Mouse (Mus musculus): Measurements from ENCODE around the gene Tifa.

Tifa gene

DNA sequence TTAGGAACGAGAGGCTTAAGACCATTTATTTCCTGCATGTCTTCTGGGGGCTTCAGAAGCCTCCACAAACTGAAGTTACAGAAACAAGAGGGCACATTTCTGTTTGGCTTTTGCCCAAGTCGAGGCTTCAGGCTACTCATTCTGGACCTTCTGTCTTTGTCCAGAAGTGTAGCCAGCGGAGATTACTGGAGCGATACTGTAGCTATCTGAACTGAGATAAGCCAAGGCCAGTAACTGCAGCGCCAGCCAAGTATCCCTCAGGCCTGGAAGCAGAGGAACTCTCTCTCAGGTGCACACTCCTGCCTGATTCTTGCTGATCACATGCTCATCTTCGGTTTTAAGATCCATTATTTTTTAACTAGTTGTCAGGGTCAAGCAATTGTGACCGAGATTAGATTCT is 1.6 kb upstream of the Tifa start:
- no peak for DNase-seq (ENCODE audit: low spot score)

DNA sequence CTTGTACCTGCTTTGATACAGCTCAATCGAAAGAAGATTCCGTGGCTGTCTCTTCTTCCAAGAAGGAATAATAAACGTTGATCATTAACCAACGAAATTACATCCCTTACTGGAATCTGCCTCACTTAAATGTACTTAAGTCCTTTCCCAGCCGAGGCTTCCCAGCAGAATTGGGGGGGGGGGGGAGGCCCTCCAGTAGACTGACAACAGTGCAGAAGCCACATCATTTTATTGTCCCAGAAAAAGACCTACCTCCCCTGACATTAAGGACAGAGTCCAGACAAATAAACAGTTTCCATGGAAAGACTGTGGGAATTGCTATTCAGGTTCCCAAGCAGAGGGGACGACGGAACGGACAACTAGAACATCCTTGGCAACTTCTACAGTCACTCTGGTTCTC is 686 bp upstream of the Tifa start:
- no peak for DNase-seq (ENCODE audit: low spot score)

DNA sequence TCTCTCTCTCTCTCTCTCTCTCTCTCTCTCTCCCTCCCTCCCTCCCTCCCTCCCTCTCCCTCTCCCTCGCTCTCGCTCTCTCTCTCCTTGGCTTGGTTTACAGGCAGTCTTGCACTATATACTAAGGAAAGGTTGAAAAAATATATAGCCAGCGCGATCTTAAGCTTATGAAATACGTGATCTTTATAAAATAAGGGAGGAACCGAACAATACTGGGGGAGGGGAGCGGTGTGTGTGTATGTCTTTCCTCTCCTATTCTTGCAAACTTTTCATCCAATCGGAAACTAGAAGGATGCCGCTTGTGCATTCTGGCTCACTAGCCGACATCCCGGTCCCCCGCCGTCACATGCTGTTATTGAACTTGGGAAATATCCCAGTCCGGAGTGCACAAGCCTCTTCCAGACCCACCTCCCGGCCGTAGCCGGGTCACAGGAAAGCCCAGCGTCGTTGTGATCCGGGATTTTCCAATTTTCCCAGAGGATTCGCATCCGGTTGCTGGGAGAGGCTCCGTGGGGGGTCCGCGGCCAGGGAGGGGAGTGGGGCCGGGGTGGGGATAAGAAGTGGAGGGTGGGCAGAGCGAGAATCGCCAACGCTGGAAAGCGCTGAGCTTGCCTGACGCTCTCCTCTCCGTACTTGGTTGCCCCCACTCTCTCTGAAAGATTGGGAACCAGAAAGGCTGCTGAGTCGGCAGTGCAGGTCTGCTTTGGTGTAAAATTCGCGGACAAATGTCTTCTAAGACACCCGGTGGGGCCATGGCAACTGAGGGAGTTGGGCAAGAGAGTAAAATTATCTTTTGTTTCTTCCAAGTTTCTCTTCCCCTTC is 840 bp downstream of the Tifa start:
- peak; percentile 65 for DNase-seq (ENCODE audit: low spot score)

DNA sequence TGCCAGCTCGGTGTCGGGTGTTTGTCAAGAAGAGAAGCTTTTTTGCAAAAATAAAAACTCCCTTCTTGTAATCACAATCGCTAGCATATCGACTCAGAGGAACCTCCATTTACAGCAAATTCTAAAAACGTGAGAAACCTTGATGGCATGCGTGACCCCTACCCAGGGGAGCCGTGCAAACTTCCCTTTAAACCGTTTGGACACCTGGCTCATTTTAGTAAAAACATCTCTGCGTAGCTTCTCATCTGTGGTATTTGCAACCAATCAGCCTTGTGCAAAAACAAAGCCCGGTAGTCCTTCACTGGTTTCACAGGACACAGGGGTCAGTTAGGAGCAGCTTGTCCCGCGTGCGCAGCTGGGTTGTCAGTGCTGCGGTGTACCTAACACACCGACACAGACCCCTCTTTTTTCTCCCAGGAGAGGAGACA is 1.5 kb downstream of the Tifa start:
- DNase-seq (ENCODE audit: low spot score): peak; percentile 33

DNA sequence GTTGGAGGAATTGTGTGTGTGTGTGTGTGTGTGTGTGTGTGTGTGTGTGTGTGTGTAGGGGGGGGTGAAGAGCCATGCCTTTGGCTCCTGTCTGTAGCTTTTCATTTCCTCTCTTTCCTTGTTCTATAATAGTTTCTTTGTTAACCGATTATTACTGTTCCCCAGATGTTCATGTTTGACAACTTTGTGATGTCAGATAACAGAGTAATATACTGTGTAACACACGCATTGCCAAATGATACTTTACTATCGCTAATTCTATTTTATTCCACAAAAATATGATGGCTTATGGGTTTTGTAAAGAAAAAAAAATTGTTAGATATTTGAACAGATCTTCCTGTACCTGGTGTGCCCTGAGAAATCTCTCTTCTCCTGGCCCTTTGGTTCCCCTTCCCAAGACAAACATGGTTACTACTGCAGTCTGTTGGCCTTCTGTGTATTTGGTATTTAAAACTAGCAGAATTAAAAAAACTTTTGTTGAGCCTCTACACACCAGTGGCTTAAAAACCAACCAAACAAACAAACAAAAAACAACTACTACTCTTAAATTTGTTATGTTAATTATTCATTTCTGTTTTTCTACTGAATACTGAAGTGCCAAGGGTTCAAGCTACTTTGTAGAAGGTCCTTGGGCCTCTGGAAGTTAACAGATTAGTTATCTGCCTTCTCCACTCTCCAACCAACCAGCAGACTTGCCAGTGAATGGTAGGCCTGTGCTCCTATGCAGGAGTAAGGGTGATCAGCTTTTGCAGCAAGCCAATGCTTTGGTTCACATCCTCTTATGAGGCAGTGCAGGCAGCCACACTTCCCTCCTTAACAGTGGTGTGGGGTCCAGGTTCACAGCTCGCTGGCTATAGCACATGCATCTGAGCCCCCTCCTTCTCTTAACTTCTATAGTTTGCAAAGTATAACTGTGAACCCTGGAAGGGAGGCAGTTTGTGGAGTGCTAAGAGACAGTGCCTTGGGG is 2.3 kb downstream of the Tifa start:
- no peak for DNase-seq (ENCODE audit: low spot score)

DNA sequence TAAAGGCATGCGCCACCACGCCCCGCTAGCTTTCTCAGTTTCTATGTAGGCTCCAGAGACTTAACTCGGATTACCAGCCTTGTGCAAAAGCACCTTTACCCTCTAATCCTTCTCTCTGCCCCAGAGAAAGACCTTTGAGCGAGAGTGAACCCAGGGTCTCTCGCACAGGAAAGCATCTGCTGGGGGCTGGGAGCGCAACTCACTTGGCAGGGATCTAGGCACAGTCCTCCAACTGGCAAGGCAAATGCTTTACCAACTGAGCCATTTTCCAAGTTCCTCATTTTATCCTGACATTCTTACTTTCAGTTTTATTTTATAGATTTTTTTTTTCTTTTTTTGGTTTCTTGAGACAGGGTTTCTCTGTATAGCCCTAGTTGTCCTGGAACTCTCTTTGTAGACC is 3.4 kb downstream of the Tifa start:
- DNase-seq (ENCODE audit: low spot score): no peak

DNA sequence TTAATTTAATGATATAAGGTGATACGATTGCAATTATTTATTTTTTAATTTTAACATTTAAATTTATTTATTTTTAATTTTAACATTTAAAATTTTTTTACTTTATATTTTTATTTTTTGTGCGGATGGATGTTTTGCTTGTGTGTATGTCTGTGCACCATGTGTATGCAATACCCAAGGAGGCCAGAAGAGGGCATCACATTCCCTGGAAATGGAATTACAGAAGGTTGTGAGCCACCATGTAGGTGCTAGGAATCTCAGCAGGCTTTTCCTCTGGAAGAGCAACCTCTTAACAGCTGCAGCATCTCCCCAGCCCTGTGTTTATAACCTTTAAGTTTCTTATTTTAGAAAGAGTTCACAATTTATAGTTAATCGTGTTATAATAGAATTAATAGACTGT is 6.2 kb downstream of the Tifa start:
- DNase-seq (ENCODE audit: low spot score): no peak

DNA sequence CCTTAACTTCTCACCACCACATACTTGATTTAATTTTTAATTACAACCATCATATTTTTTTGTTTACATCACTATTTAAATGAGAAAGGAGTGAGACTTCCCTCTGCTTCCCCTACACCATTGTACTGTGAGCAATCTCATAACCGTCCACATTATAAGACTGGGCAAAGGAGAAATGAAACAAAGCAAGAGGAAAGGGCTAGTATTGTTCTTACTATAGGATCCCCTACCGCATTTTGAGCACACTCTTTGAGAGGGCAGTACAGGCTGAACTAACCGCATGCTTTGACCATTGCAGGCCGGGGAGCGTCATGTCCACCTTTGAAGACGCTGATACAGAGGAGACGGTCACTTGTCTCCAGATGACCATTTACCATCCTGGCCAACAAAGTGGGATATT is 6.7 kb downstream of the Tifa start:
- no peak for DNase-seq (ENCODE audit: low spot score)

DNA sequence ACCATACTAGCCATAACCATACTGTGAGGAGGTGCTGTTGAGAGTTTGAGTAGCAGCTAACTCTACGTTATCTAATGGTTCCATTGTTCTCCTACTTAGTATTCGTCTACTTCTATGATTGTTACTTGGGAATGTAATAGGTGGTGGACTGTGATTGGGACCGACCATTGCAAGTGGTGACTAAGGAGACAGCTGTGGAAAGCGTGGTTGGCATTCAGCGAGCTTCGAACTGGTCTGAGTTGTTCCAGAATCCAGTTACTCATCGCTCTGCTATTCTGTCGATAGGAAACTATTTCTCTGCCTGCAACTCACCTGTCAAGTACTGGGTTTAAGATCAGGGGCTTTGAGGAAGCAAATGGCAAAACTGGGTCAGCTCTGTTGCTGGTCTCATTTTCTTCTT is 11.6 kb downstream of the Tifa start:
- peak; percentile 2 for DNase-seq (ENCODE audit: low spot score)

DNA sequence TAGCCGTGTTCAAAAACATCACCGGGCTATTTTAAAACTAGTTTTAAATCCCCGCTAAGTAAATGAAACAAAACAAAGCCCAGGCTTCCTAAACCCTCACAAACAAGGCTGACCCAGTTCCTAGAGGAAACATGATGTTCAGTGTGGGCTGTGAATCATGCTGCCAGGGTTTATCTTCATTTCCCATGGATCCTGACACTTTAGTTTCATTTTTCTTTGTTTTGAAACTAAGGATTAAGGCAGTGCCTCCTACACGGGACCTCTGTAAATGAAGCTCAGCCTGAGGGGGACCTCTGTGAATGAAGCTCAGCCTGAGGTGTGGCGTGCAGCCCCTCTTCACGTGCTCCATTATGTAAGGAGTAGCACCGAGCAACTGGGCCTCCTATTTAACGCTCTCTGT is 13.2 kb downstream of the Tifa start:
- no peak for DNase-seq (ENCODE audit: low spot score)

DNA sequence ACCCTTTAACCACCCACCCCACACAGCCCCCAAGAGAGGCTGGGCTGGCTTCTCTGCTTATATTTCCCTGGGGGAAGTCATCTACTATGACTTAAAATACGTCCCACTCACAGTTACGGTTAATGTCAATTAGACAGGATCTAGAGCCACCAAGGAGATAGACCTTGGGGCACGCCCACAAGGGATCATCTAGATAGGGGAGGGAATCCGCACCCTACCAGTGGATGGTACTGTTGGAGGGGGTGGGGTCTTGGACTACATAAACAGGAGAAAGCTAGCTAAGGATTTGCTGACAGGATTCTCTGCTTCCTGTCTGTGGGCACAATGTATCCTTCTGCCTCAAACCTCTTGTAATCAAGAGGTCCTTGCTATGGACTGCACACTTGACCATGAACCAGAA is 14.8 kb downstream of the Tifa start:
- peak; percentile 1 for DNase-seq (ENCODE audit: low spot score)

DNA sequence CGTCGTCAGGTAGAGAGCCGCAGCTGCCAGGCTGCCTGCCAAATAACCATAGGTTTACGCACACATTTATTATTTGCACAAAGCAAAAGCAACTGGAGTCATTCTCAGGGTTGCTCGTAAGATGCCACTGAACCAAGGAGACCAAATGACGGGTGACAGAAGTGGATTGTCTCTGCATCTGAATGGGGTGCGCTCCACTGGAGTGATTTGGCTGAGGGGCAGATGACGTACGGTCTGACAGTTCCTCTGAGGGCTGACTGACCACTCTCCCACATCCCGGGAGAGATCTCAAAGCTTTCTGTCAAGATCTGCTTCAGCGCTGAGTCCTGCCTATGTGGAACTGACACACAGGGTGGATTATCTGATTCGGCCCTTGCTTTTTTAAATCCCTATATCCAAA is 15.5 kb downstream of the Tifa start:
- peak; percentile 2 for DNase-seq (ENCODE audit: low spot score)

DNA sequence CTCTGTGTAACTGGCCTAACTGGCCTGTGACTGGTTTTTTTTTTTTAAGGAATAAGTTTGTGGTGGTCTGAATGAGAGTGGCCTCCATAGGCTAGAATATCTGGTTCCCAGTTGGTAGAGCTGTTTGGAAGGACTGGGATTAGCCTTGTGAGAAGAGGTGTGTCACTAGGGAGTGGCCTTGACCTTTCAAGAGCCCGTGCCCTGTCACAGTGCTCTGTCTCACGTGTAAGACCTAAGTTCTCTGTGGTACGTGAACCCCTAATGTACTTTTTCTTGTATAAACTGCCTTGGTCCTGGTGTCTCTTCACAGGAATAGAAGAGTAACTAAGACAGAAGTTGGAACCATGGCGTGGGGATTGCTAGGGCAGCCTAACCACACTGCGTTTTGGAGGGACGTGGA is 16.4 kb downstream of the Tifa start:
- no peak for DNase-seq (ENCODE audit: low spot score)

DNA sequence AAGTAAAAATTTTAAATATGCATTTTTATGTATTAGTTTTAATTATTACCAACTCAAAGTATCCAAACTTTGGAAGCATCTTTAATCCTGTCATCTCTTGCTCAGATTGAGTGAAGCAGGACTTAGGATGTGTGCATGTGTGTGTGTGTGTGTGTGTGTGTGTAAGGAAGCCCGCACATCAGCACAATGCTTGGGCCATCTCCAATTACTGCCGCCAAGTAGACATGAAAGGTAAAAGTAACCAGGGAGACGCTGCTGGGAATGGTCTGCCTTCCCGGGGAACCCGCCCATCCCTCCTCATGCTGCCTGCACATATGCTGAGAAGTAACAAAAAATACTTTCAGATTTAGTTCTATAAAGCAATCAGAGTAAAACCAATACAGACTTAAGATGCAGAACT is 18.2 kb downstream of the Tifa start:
- DNase-seq (ENCODE audit: low spot score): peak; percentile 37

DNA sequence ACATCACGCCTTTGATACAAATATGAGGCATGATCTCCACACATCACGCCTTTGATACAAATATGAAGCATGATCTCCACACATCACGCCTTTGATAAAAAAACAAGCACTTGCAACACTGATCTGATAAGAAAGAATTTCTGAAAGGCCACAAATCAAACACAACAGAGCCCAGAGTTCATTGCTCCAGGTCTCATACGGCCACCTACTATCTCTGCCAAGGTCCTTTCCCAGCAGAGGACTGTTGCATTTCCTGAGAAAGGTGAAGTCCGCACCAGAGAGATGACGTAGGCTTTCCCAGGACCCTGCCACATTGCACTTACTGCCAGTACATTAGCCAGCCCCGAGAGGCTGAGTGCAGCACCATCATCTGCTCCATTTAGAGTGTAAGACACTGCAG is 19.5 kb downstream of the Tifa start:
- no peak for DNase-seq (ENCODE audit: low spot score)

DNA sequence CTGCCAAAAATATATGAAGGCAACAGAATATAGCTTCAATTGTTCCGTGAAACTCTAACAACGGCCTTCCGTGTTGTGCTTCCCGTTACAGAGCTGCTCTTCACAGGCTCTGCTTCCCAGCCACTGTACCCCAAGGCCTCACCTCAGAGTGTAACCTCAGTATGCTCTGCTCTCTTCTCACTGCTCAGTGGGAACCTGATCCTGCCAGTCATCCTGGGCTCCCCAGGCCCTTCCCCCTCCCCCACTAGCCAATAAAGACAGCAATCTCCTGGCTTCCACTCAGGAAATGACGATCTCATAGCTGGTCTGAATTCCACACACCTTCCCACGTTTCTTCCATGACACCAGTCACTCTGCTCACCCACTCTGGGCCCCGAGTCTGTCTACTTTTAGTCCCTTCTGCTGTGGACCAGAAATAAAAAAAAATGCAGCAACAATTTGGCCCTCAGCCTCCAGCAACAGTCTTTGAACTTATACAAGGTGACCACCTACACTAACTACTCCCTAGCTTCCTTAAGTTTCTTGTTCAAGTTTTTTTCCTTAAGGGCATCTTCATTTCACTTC is 27.6 kb downstream of the Tifa start:
- no peak for DNase-seq (ENCODE audit: low spot score)

DNA sequence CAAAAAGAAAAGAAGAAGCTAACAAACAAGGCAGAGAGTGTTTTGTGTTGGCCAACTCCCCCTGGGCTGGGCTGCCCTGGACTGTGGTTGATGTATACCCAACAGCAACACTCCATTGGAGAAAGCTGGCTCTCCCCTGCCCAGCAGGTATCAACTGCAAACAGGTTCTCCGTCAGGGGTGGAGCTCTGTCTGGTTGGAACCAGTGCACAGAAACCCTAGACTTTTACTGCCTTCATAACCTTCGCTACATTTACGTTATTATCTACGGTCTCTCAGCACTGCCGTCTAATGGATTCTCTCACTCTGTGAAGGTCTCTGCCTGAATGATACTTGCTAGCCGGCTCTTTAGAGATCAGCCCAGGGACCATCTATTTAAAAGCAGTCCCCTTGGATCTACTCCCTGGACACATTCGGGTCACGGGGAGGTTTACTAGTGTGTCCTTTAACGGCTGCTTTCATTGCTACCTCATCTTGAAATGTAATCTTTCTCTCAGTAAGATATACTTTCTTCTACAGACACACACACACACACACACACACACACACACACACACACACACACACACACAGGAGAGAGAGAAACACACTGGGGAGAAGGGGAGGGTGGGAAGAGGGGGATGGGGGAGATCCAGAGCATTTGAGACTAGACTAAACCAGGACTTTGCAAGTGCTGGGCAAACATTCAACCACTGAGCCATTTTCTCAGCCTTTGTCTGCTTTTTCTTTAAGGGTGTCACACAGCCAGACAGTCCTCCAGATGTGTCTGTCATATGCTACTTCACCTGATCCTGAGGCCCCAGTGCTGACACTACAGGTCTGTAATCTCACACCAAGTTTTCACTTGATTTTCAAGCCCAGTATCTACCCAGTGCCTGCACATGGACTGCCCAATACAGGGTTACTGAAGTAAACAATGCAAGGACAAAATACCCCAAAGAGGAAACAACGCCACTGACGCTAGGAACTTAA is 29.4 kb downstream of the Tifa start:
- no peak for DNase-seq (ENCODE audit: low spot score)

DNA sequence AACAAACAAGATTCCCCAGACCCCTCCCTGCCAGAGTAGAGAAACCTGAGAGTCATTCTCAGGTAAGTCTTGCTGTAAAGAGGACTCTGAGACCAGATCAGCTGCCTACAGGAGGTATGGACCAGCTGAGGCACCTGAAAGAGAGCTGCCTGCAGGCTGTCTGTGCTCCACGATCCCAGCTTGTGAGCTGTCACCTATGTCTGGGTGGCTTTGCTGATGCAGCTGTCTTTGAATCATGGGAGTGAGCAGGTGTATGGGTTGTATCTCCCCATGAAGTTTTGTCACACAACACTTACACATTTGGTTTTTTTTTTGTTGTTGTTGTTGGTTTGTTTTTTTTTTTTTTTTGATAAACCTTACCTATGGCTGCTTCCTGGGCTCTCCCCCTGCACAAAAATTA is 30.8 kb downstream of the Tifa start:
- DNase-seq (ENCODE audit: low spot score): no peak

DNA sequence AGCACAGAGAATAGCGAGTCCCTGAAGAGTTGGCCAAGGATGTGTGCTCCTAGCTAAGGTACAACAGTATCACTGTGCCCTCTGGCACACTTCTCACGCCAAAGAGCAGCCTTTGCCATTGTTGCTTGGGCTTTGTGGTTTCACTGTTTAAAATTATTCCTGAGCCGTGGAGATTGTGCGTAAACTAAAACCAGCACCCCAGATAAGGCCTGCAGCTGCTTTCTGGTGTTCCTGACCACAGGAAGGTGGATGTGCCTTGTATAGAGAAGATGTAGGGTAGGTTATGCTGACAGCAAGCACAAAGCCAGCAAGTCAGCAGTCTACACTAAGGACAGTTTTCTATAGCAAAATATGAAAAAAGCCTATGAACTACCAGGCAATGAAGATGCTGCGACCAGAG is 31.6 kb downstream of the Tifa start:
- no peak for DNase-seq (ENCODE audit: low spot score)

DNA sequence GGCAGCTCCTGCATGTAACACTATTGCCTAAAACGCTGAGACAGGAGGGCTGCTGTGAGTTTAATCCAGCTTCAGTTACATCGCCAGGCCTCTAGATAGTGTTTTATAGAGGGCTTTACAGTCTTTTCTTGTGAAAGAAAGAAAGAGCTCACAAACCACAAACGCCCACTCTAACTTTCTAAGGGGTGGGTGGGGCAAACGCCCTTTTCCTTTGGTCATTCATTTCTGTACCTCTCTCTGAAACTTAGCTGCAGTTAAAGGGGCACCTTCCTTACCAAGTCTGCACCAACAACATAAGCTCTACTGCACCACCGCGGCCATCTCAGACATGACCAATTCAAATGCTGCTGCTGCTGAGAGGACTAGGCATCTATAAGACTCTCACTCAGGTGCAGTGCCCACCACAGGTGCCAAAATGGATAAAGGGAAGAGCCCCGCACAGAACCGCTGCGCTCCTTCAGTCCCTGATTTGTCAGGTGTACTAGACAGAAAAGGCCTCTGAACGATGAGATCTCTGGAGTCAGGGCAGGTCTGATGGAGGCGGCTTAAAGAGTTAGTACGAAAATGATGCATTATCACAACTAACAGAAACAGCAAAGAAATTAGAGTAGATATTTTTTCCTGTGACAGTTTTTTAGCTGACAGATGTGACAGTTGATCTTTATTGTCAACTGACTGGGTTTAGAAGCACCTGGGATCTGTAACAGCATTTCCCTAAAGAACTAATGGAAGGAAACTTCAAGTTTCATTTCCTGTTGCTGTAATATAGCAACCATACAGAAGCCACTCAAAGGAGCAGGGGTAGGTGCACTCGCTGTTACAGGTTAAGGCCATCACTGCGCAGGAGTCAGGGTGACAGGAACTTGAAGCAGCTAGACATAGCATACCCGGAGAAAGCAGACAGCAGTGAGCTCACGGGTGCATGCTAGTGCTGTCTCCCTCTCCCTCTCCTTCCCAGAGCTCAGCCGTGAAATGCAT is 34.6 kb downstream of the Tifa start:
- no peak for DNase-seq (ENCODE audit: low spot score)
